Mouse (Mus musculus) bone marrow, adult 2 months (tissue): ENCODE measurements around the gene Ergic1.

ENCODE experiments used
- CTCF ChIP-seq: fragments of 200-500 bp; IDR thresholded peaks from 2 replicates; pipeline ENCODE4 v1.5.1; 2011; ENCODE audit warnings: low read length, control low read depth; ENCODE audit not compliant: control insufficient read depth, insufficient read depth
- POLR2A ChIP-seq: fragments of 200-500 bp; IDR thresholded peaks from 2 replicates; pipeline ENCODE4 v1.6.1; 2011; ENCODE audit warnings: low read depth, mild to moderate bottlenecking, control low read depth, low read length, borderline replicate concordance; ENCODE audit not compliant: control insufficient read depth

DNA sequence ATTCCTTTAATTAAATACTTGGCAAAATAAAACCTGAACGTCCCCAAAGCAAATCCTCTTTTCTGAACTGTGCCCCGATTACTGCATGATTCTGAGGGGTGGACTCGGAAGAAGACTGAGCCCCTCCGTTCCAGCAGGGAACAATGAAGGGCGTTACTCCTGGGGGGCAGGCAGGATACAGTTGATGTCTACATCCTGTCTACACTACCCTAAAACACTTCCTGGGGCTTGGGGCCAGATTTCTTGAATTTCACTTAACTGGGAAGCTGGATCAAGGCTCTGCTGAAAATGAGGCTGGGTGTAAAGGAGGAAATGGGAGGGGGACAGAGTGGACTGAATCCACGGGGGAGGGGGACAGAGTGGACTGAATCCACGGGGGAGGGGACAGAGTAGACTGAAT lies 13.5 kb upstream of the Ergic1 start:
- TF ChIP-seq CTCF (no peak), POLR2A (no peak)
